In the genomic region with DNA sequence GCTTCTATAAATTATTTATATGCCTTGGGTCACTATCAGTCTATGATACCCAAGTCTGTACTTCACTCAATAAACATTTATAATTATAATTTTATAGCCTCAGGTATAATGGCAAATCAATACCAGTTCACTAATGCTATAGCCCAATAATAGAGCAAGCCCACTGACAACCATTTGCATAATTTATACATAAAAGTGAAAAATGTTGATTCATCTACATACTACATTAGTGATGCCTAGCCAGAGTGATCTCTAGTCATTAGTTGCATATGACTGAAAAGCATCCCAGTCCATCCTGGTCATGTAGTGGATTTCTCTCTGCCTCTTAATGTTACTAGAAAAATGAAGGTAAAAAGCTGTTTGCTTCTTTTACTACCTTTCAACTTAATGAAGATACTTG, we compare ENCODE assay signal across 19 mouse cellular contexts.
DNase-seq lines count a peak whose midpoint lies in the region; ATAC-seq lines count a peak whose summit lies in the region.
"Had no signal": no experiment of that assay in that cellular context is flagged by ENCODE, and none has a peak within 500 bp of the region (broad histone marks: within the 10 kb centered on the region; RNA-seq: fewer than 3 reads in every experiment).

No protein-coding gene starts in this region.

- no peaks in the 10 kb centered on the region for H3K9me3 ChIP-seq in hindbrain, embryonic 11.5 days (ENCODE audit: control insufficient read depth, low read length)
- no peaks in the 10 kb centered on the region for H3K9me3 ChIP-seq in hindbrain, embryonic 14.5 days (ENCODE audit: control insufficient read depth, low read length)
- H3K9me3 ChIP-seq in neural tube, embryonic 11.5 days (ENCODE audit: control insufficient read depth, low read length): no peaks in the 10 kb centered on the region
- H3K9me3 ChIP-seq: G1E had no signal

- no peaks in the 10 kb centered on the region for H3K36me3 ChIP-seq in hindbrain, embryonic 11.5 days (ENCODE audit: control insufficient read depth, insufficient read depth, low read length)
- H3K36me3 ChIP-seq in hindbrain, embryonic 14.5 days (replicated peaks; ENCODE audit: control insufficient read depth, insufficient read depth): no peaks in the 10 kb centered on the region
- H3K36me3 ChIP-seq in neural tube, embryonic 11.5 days (ENCODE audit: control insufficient read depth, insufficient read depth, low read length): no peaks in the 10 kb centered on the region
- H3K36me3 ChIP-seq: G1E had no signal

- no peak for DNase-seq in hindbrain, embryonic 11.5 days (ENCODE audit: low spot score)
- DNase-seq in hindbrain, embryonic 14.5 days (ENCODE audit: low spot score): no peak
- DNase-seq in neural tube, embryonic 11.5 days (ENCODE audit: low spot score): no peak
- DNase-seq in neural tube, embryonic 10.5 days (ENCODE audit: extremely low spot score, low spot score): no peak
- DNase-seq: adrenal gland, adult 2 months; adrenal gland, adult 8-10 months; adrenal gland, postnatal 10 days; adrenal gland, postnatal 14 days; adrenal gland, postnatal 25 days; adrenal gland, postnatal 36 days; B cell, adult 2 months; cerebellum, adult 11 months; cerebellum, adult 11-12 months; cerebellum, adult 18-20 months had no signal

- H3K27ac ChIP-seq in hindbrain, embryonic 11.5 days (ENCODE audit: low read depth, low read length): no peak overlapping the region
- no peak overlapping the region for H3K27ac ChIP-seq in hindbrain, embryonic 14.5 days
- H3K27ac ChIP-seq in neural tube, embryonic 11.5 days (ENCODE audit: low read depth, low read length): no peak overlapping the region

- peak; percentile 59 for ATAC-seq in hindbrain, embryonic 11.5 days (ENCODE audit: low FRiP score)
- no peak for ATAC-seq in hindbrain, embryonic 14.5 days (ENCODE audit: low FRiP score)
- ATAC-seq in neural tube, embryonic 11.5 days (ENCODE audit: insufficient read depth, low FRiP score, low TSS enrichment): peak; percentile 53; the same call in 1 of the 2 replicates
- ATAC-seq: activated CD4-positive, CD25-positive, alpha-beta regulatory T cell, adult 4 months; CD4-positive, CD25-positive, alpha-beta regulatory T cell, adult 4 months; Patski had no signal

- no peak overlapping the region for H3K9ac ChIP-seq in hindbrain, embryonic 11.5 days (ENCODE audit: low read depth, low read length)
- H3K9ac ChIP-seq in hindbrain, embryonic 14.5 days: no peak overlapping the region
- H3K9ac ChIP-seq in neural tube, embryonic 11.5 days (ENCODE audit: low read length): no peak overlapping the region

- no peak overlapping the region for H3K4me3 ChIP-seq in hindbrain, embryonic 11.5 days (ENCODE audit: low read depth, low read length)
- H3K4me3 ChIP-seq in hindbrain, embryonic 14.5 days (replicated peaks; ENCODE audit: low read length): no peak overlapping the region
- H3K4me3 ChIP-seq in neural tube, embryonic 11.5 days (ENCODE audit: low read depth, low read length): no peak overlapping the region

- H3K27me3 ChIP-seq in hindbrain, embryonic 11.5 days (ENCODE audit: control insufficient read depth, insufficient read depth, low read length): no peaks in the 10 kb centered on the region
- H3K27me3 ChIP-seq in hindbrain, embryonic 14.5 days (ENCODE audit: control insufficient read depth, insufficient read depth, low read length): no peaks in the 10 kb centered on the region
- no peaks in the 10 kb centered on the region for H3K27me3 ChIP-seq in neural tube, embryonic 11.5 days (ENCODE audit: control insufficient read depth, insufficient read depth, low read length)
- H3K27me3 ChIP-seq: CH12.LX, Patski had no signal

- H3K4me2 ChIP-seq in hindbrain, embryonic 11.5 days (replicated peaks; ENCODE audit: low read depth, low read length): no peak overlapping the region
- no peak overlapping the region for H3K4me2 ChIP-seq in hindbrain, embryonic 14.5 days (replicated peaks)
- no peak overlapping the region for H3K4me2 ChIP-seq in neural tube, embryonic 11.5 days (ENCODE audit: low read depth)

- H3K4me1 ChIP-seq in hindbrain, embryonic 11.5 days (replicated peaks; ENCODE audit: control insufficient read depth, insufficient read depth, low read length): no peaks in the 10 kb centered on the region
- no peaks in the 10 kb centered on the region for H3K4me1 ChIP-seq in hindbrain, embryonic 14.5 days (replicated peaks; ENCODE audit: control insufficient read depth, insufficient read depth, low read length)
- no peaks in the 10 kb centered on the region for H3K4me1 ChIP-seq in neural tube, embryonic 11.5 days (ENCODE audit: control insufficient read depth, insufficient read depth, low read length)
